Comparison of ENCODE assay signal across 9 mouse cellular contexts in genomic region chr15:95757169-95757568, GRCm38 (mm10). TPM values are rescaled to one million over a fixed set of nuclear protein-coding genes. Genes with fewer than 3 reads are reported as not detected.
DNase-seq lines count a peak whose midpoint lies in the region; ATAC-seq and TF ChIP-seq lines count a peak whose summit lies in the region.
"Had no signal": no experiment of that assay in that cellular context is flagged by ENCODE, and none has a peak within 500 bp of the region (broad histone marks: within the 10 kb centered on the region; RNA-seq: fewer than 3 reads in every experiment).

No protein-coding gene starts in this region.

- no peak overlapping the region for H3K4me2 ChIP-seq in liver, postnatal 0 days (ENCODE audit: low read depth, low read length)
- H3K4me2 ChIP-seq: liver, embryonic 13.5 days had no signal

- H3K27me3 ChIP-seq in liver, postnatal 0 days (ENCODE audit: insufficient read depth, low read length), result no peaks in the 10 kb centered on the region
- H3K27me3 ChIP-seq: liver, embryonic 13.5 days had no signal

- 36% methylated on average over 10 of the region's 10 CpGs for WGBS in liver, postnatal 0 days (ENCODE audit: insufficient replicate concordance)

- TF ChIP-seq CTCF in liver, postnatal 0 days (IDR thresholded peaks at IDR 0.05; ENCODE audit: low read depth), result no peak
- TF ChIP-seq CTCF in layer of hippocampus, adult 2 months (conservative IDR thresholded peaks at IDR 0.05), result no peak

- no peaks in the 10 kb centered on the region for H3K36me3 ChIP-seq in liver, postnatal 0 days (replicated peaks; ENCODE audit: insufficient read depth, low read length)
- H3K36me3 ChIP-seq: liver, embryonic 13.5 days had no signal

- H3K4me3 ChIP-seq in liver, postnatal 0 days (ENCODE audit: low read depth, low read length), result no peak overlapping the region
- no peak overlapping the region for H3K4me3 ChIP-seq in layer of hippocampus, adult 2 months
- H3K4me3 ChIP-seq: liver, embryonic 13.5 days had no signal

- intact Hi-C loops in heart, postnatal 10 days (cut with DNase I), result no loop called here

- H3K4me1 ChIP-seq in liver, postnatal 0 days (ENCODE audit: insufficient read depth), result no peaks in the 10 kb centered on the region; the same call in 1 of the 2 replicates

- no peak for ATAC-seq in liver, postnatal 0 days
- ATAC-seq in erythroblast, adult 5-6 weeks (replicated peaks; ENCODE audit: low FRiP score, poor library complexity, severe bottlenecking), result no peak

- no peak for TF ChIP-seq EP300 in liver, postnatal 0 days (IDR thresholded peaks at IDR 0.05; ENCODE audit: low read depth)

- peak; percentile 35 for DNase-seq in liver
- no peak for DNase-seq in liver, postnatal 0 days
- DNase-seq in embryo, embryonic 11 days, result peak; percentile 54
- DNase-seq in heart, postnatal 10 days, result peak; percentile 85
- peak; percentile 38 to 53 for DNase-seq in layer of hippocampus, adult 2 months (ENCODE audit: low spot score in 2 of 2)
- DNase-seq in lung, postnatal 25 days (ENCODE audit: low spot score), result peak; percentile 64
- peak; percentile 62 for DNase-seq in testis, postnatal 14 days (ENCODE audit: low spot score)
- DNase-seq: liver, embryonic 13.5 days had no signal

- no peak overlapping the region for H3K27ac ChIP-seq in liver, postnatal 0 days (ENCODE audit: low read depth)
- 0 out of 2 replicates have a peak overlapping the region, but pooled peaks have one; percentile 1 for H3K27ac ChIP-seq in layer of hippocampus, adult 2 months
- H3K27ac ChIP-seq: liver, embryonic 13.5 days had no signal

- H3K9me3 ChIP-seq in liver, postnatal 0 days (ENCODE audit: low read length), result no peaks in the 10 kb centered on the region
- H3K9me3 ChIP-seq: liver, embryonic 13.5 days had no signal

- H3K9ac ChIP-seq in liver, postnatal 0 days (replicated peaks), result no peak overlapping the region
- H3K9ac ChIP-seq: liver, embryonic 13.5 days had no signal

RNA-seq across cellular contexts. Expression of gene Ano6, which starts 33.5 kb away (rescaled TPM):
- 6.0 and 6.9 TPM in 2 replicates for polyA plus RNA-seq in liver, postnatal 0 days (2015; fragmentation: Nextera tagmentation; extraction: Ambion mirVana)
- total RNA-seq in heart, postnatal 10 days (2021), result 10 to 100 TPM; 42.8 to 43.7 TPM
- 10 to 100 TPM; 26.9 to 32.4 TPM for total RNA-seq in layer of hippocampus, adult 2 months (2021)
- 9.6 and 16.7 TPM in 2 replicates for total RNA-seq in erythroblast, adult 5-6 weeks (2015; ENCODE audit: low replicate concordance)
- total RNA-seq in erythroblast, adult 5-6 weeks (2017; ENCODE audit: low replicate concordance), result 20.5 and 25.9 TPM in 2 replicates
